Mouse (Mus musculus) erythroid progenitor cell, adult 5-6 weeks (primary cell): Measurements from ENCODE around the gene D630023F18Rik. TPM values are rescaled to one million over a fixed set of nuclear protein-coding genes. Genes with fewer than 3 reads are reported as not detected.

Experiments
- ATAC-seq: replicated peaks from 2 replicates; pipeline ENCODE4 v1.8.0; 2016; ENCODE audit warnings: moderate number of reproducible peaks, mild to moderate bottlenecking, moderate TSS enrichment, inconsistent platforms; ENCODE audit not compliant: poor library complexity, low FRiP score, severe bottlenecking
- total RNA-seq, 2 experiments: library from RNA; stranded (forward) in 1 of 2; stranded (reverse) in 1 of 2; fragments of 150-400 nt in 1 of 2; fragments of 186-747, 209-891 nt in 1 of 2; gene quantifications; 2 replicates each; pipeline versions ENCODE4 v1.2.3 to v1.2.4; 2015 to 2017; ENCODE audit warnings: low replicate concordance in 2 of 2

D630023F18Rik gene
- total RNA-seq, 2 experiments from 2014 or later = 3.8 TPM; not detected in 1

GRCm38 (mm10) chr1:65112807-65113196 lies 10.2 kb downstream of the D630023F18Rik start:
- no peak for ATAC-seq

GRCm38 (mm10) chr1:65112031-65112806 lies 10.8 kb downstream of the D630023F18Rik start:
- no peak for ATAC-seq

- ATAC-seq = no peak
Measured at GRCm38 (mm10) chr1:65109756-65110435, 13.1 kb downstream of the D630023F18Rik start.

- no peak for ATAC-seq
Measured at GRCm38 (mm10) chr1:65109196-65109595, 13.8 kb downstream of the D630023F18Rik start.

GRCm38 (mm10) chr1:65107654-65108279 lies 15.2 kb downstream of the D630023F18Rik start:
- ATAC-seq = no peak

- no peak for ATAC-seq
Measured at GRCm38 (mm10) chr1:65103273-65103672, 19.7 kb downstream of the D630023F18Rik start, which contains the start of gene Cryga. Gene Cryga, minus strand, starts transcription at chr1:65103373.

- no peak for ATAC-seq
Measured at GRCm38 (mm10) chr1:65096953-65097352, 26.1 kb downstream of the D630023F18Rik start.

GRCm38 (mm10) chr1:65091566-65091965 lies 31.4 kb downstream of the D630023F18Rik start:
- ATAC-seq = no peak

- no peak for ATAC-seq
Measured at GRCm38 (mm10) chr1:65090370-65090769, 32.6 kb downstream of the D630023F18Rik start.

- no peak for ATAC-seq
Measured at GRCm38 (mm10) chr1:65088567-65089356, 34.3 kb downstream of the D630023F18Rik start.

GRCm38 (mm10) chr1:65082188-65082587 lies 40.8 kb downstream of the D630023F18Rik start, which contains the start of gene Crygb:
Gene Crygb, minus strand, starts transcription at chr1:65082288.
- no peak for ATAC-seq

GRCm38 (mm10) chr1:65075607-65076006 lies 47.4 kb downstream of the D630023F18Rik start:
- no peak for ATAC-seq

GRCm38 (mm10) chr1:65073589-65073988 lies 49.4 kb downstream of the D630023F18Rik start, which contains the start of gene Crygc:
Gene Crygc, minus strand, starts transcription at chr1:65073689.
- ATAC-seq = no peak

- no peak for ATAC-seq
Measured at GRCm38 (mm10) chr1:65067842-65068241, 55.2 kb downstream of the D630023F18Rik start.

- no peak for ATAC-seq
Measured at GRCm38 (mm10) chr1:65064201-65064600, 58.8 kb downstream of the D630023F18Rik start.

GRCm38 (mm10) chr1:65063352-65063751 lies 59.7 kb downstream of the D630023F18Rik start, which contains the start of gene Crygd:
Gene Crygd, minus strand, starts transcription at chr1:65063452.
- no peak for ATAC-seq
